Mouse (Mus musculus) neural tube, embryonic 11.5 days (tissue): Measurements from ENCODE around the gene Zp3. TPM values are rescaled to one million over a fixed set of nuclear protein-coding genes. Genes with fewer than 3 reads are reported as not detected.

Source experiments
- ATAC-seq: fragments of 200-750 bp; cut with Nextera tagmentation; 2 replicates; pipeline ENCODE4 v1.8.0; 2017; ENCODE audit warnings: moderate number of reproducible peaks, mild to moderate bottlenecking, moderate TSS enrichment, moderate library complexity; ENCODE audit not compliant: insufficient read depth, low FRiP score, low TSS enrichment
- DNase-seq: peaks from one replicate; pipeline ENCODE4 v3.0.0-alpha.2; 2015; ENCODE audit warnings: low spot score
- H3K27ac ChIP-seq: fragments of 300-500 bp; sonication (generic); 2 replicates; pipeline ENCODE4 v1.5.1; 2014; ENCODE audit warnings: low read depth, mild to moderate bottlenecking, low read length
- H3K27me3 ChIP-seq: fragments of 300-500 bp; sonication (generic); 2 replicates; pipeline ENCODE4 v1.6.1; 2014; ENCODE audit warnings: mild to moderate bottlenecking, low read length, mixed read lengths; ENCODE audit not compliant: control insufficient read depth, insufficient read depth
- H3K36me3 ChIP-seq: fragments of 300-500 bp; sonication (generic); 2 replicates; pipeline ENCODE4 v1.6.1; 2014; ENCODE audit warnings: mild to moderate bottlenecking, low read length, moderate library complexity, mixed read lengths; ENCODE audit not compliant: control insufficient read depth, insufficient read depth
- H3K4me1 ChIP-seq: fragments of 300-500 bp; sonication (generic); 2 replicates; pipeline ENCODE4 v1.6.1; 2014; ENCODE audit warnings: low read length, mixed read lengths; ENCODE audit not compliant: control insufficient read depth, insufficient read depth
- H3K4me2 ChIP-seq: fragments of 300-500 bp; sonication (generic); 2 replicates; pipeline ENCODE4 v1.6.1; 2014; ENCODE audit warnings: low read depth, mild to moderate bottlenecking, moderate library complexity
- H3K4me3 ChIP-seq: fragments of 300-500 bp; sonication (generic); 2 replicates; pipeline ENCODE4 v1.5.1; 2014; ENCODE audit warnings: low read depth, low read length
- H3K9ac ChIP-seq: fragments of 300-500 bp; sonication (generic); 2 replicates; pipeline ENCODE4 v1.6.1; 2014; ENCODE audit warnings: mild to moderate bottlenecking, low read length
- H3K9me3 ChIP-seq: fragments of 300-500 bp; sonication (generic); 2 replicates; pipeline ENCODE4 v1.6.1; 2016; ENCODE audit warnings: low read length; ENCODE audit not compliant: control insufficient read depth
- WGBS: fragments of 180-500 bp; shearing (Covaris S2); extraction: QIAGEN DNeasy Blood & Tissue Kit; methylation state at CpG from one replicate; pipeline ENCODE4 v1.1.7; 2014; 5-methylcytosine and 5-hydroxymethylcytosine counted together
- polyA plus RNA-seq: library from polyadenylated mRNA; unstranded; fragments of >200 nt; fragmentation: Nextera tagmentation; extraction: Ambion mirVana; gene quantifications from 2 replicates; pipeline ENCODE4 v1.2.1, GENCODE M21; 2014

Gene Zp3
- polyA plus RNA-seq, 1 experiment from 2014 or later: not detected

DNA sequence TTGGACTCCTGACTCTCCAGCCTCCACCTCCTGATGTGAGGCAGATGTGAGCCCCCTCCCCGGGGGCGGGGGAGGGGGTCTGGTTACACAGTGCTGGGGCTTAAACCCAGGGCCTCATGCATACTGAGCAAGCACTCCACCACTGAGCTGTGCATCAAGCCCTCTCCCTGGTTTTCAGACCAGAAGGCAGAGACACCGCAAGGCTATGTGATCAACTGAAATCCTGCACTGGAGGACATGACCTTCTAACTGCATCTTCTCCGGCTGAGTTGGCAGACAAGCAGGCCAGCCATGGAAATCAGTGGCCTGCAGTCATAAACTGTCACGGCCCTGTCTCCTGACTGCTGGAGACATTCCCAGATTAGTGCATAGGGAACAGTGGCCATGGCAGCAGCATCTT lies 39.3 kb upstream of the Zp3 start:
- 59% methylated on average over 5 of the region's 5 CpGs for WGBS
- Histone ChIP-seq H3K4me3 (no peak overlapping the region), H3K4me1 (no peaks in the 10 kb centered on the region), H3K27ac (no peak overlapping the region), H3K9ac (no peak overlapping the region), H3K9me3 (no peaks in the 10 kb centered on the region), H3K4me2 (no peak overlapping the region), H3K36me3 (no peaks in the 10 kb centered on the region), H3K27me3 (no peaks in the 10 kb centered on the region)
- no peak for DNase-seq
- no peak for ATAC-seq

DNA sequence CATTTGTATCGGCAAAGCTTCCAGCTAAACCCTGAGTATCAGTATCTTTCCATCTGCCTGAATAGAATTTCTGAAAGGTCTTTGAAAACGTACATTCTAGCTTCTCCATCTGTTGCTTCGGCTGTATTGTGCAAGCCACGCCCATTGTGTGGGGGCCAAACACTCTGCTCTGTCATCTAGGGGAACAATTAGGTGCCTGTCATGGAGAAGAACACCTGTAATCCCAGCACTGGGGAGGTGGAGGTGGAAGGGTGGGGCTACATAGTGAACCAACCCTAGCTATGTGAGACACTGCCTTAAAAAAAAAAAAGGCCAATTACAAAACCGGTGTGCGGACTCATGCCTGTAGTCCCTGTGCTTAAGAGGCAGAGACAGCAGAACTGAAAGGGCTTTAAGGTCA lies 37.2 kb upstream of the Zp3 start:
- no peaks in the 10 kb centered on the region for H3K27me3 ChIP-seq
- no peak overlapping the region for H3K4me3 ChIP-seq
- 72% methylated on average over 6 of the region's 6 CpGs for WGBS
- no peak overlapping the region for H3K4me2 ChIP-seq
- no peak overlapping the region for H3K9ac ChIP-seq
- no peaks in the 10 kb centered on the region for H3K4me1 ChIP-seq
- DNase-seq (no peak), ATAC-seq (no peak)
- H3K27ac ChIP-seq: no peak overlapping the region
- no peaks in the 10 kb centered on the region for H3K9me3 ChIP-seq
- H3K36me3 ChIP-seq: no peaks in the 10 kb centered on the region

DNA sequence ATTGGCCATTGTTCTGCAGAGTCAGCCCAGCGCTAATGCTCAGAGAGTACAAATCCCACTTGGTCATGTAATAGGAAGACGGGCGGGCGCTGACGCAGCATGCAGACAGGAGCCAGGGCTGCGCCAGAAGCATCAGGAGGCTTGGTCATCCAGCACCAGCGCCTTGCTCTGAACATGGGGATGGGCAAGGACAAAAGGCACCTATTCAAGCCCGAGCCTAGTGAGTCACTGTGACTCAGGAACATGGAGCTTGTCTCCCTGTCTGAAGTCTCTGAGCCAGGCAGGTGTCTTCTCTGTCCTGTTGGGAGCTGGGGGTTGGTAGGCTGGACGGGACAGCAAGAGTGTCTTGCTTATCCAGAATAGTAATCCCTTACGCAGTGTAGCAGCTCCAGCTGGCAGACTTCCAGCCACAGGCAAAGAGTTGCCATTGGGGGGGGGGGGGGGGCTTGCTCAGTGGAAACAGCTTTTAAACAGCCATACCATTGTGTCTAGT lies 33.9 kb upstream of the Zp3 start:
- Histone ChIP-seq H3K27ac (no peak overlapping the region), H3K4me3 (no peak overlapping the region), H3K4me2 (no peak overlapping the region), H3K9me3 (no peaks in the 10 kb centered on the region), H3K4me1 (no peaks in the 10 kb centered on the region), H3K27me3 (no peaks in the 10 kb centered on the region), H3K36me3 (no peaks in the 10 kb centered on the region), H3K9ac (no peak overlapping the region)
- ATAC-seq: no peak
- 71% methylated on average over 10 of the region's 10 CpGs for WGBS
- no peak for DNase-seq

DNA sequence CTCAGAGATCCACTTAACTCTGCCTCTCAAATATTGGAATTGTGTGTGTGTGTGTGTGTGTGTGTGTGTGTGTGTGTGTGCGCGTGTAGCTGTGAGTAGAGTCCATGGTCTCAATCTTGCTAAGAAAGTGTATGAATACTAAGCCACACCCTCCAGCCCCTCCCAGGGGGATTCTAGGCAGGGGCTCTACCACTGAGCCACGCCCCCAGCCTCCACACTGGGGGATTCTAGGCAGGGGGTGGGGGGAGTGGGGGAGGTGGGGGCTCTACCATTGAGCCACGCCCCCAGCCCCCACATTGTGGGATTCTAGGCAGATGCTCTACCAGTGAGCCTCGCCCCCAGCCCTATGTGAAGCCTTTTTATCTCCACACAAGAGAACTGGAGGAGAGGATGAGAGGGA lies 33.3 kb upstream of the Zp3 start:
- Histone ChIP-seq H3K36me3 (no peaks in the 10 kb centered on the region), H3K4me2 (no peak overlapping the region), H3K27ac (no peak overlapping the region), H3K9ac (no peak overlapping the region), H3K27me3 (no peaks in the 10 kb centered on the region), H3K4me3 (no peak overlapping the region), H3K9me3 (no peaks in the 10 kb centered on the region), H3K4me1 (no peaks in the 10 kb centered on the region)
- no peak for ATAC-seq
- no peak for DNase-seq
- 82% methylated on average over 4 of the region's 5 CpGs for WGBS

DNA sequence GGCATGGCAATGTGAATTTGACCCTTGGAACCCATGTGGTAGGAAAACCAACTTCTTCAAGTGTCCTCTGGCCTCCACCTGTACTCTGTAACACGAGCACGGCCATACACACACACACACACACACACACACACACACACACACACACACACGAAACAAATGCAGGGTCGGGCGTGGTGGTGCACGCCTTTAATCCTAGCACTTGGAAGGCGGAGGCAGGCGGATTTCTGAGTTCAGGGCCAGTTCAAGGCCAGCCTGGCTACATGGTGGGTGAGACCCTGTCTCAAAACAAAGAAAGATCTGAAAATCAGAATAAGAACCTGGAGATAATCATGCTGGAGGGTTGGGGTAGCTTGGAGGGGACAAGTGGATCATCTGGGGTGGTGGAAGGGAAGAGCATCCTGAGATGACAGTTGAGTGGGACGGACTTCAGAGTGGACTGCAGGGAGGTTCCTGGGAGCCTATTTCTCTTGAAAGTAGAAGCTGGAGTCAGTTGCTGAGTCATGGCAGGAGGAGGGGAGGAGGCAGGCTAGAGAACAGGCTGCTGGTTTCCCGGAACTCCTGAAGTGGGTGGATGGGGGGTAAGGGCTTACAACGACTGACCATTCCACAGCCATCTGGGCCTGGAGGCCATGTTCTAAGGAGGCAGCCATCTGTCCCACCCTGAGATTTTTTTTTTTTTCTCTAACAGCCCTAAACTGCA lies 29.0 kb upstream of the Zp3 start:
- Histone ChIP-seq H3K4me2 (no peak overlapping the region), H3K4me1 (no peaks in the 10 kb centered on the region), H3K27me3 (no peaks in the 10 kb centered on the region), H3K27ac (no peak overlapping the region), H3K4me3 (no peak overlapping the region), H3K36me3 (no peaks in the 10 kb centered on the region), H3K9me3 (no peaks in the 10 kb centered on the region), H3K9ac (no peak overlapping the region)
- WGBS: 84% methylated on average over 11 of the region's 11 CpGs
- ATAC-seq (no peak), DNase-seq (peak; percentile 10)

DNA sequence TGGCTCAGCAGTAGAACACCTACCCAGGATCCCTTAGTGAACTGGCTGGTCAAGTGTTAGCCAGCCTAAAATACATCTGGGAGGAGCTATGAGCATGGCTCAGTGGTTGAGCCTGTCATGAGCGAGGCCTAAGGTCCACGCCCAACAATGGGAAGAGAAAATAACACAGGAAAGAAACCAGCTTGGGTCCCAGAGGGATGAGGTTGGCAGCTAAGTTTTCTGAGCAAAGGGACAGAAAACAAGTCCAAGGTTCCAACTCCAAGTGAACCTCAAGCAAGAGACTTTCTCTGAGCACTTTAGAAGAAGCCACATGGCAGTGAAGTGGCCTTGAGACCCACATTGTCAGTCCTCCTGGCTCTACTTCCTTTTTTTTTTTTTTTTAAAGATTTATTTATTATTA lies 28.2 kb upstream of the Zp3 start:
- H3K4me1 ChIP-seq: no peaks in the 10 kb centered on the region
- H3K4me2 ChIP-seq: no peak overlapping the region
- DNase-seq (no peak), ATAC-seq (no peak)
- H3K27me3 ChIP-seq: no peaks in the 10 kb centered on the region
- H3K9me3 ChIP-seq: no peaks in the 10 kb centered on the region
- H3K36me3 ChIP-seq: no peaks in the 10 kb centered on the region
- H3K9ac ChIP-seq: no peak overlapping the region
- whole genome bisulfite sequencing: 93% methylated on average over 2 of the region's 2 CpGs
- no peak overlapping the region for H3K4me3 ChIP-seq
- H3K27ac ChIP-seq: no peak overlapping the region

DNA sequence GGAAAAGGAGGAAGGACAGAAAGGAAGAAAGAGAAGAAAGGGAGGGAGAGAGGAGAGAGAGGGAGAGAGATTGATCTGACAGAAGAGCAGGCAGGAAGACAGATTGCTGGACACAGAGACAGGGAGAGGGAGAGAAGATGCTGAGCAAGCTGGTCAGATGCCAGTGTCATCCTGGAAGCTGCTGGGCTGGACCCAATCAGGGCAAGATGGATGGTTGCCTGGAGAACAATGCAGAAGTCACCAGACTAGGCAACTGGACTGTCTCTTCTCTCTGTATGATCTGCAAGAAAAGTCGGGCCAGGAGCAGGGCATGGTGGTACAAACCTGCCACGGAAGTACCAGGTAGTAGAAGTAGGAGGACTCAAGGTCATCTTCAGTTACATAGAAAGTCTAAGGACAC lies 27.1 kb upstream of the Zp3 start:
- ATAC-seq: no peak
- 91% methylated on average over 2 of the region's 2 CpGs for WGBS
- H3K9ac ChIP-seq: no peak overlapping the region

DNA sequence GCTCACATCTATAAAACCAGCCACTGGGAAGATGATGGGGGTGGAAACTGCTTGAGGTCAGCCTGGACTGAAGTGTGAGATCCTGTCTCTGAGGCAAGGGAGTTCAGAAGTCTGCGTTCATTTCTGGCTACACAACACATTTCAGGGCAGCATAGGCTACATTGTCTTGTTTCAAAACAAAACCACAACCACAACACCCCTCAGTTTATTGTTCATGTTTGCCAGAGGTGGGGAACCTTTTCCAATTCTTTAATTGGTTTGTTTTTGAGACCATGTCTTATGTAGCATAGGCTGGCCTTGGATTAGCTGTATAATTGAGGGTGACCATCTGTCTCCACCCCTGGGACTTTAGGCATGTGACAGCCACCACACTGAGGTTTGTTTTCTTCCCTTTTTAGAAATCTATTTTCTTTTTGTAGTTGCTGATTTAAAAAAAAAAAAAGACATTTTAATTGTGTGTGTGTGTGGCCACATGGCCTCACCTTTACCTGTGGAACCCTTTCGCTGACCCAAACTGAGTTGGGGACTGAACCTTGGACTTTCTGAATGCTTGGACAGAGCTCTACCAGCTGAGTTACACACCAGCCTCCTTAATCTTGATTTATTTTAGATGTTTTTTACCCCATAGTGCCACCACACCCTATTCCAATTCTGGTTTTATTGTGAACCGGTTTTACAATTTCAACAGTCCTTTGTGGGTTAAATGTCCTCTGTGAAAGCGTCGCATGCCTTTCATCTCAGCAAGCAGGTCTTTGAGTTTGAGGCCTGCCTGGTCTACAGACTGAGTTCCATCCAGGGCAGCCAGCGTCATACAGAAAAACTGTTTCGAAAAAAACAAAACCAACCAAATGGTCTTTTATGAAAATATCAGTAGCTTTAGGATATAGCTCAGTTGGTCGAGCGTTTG lies 23.3 kb upstream of the Zp3 start:
- Histone ChIP-seq H3K9me3 (no peaks in the 10 kb centered on the region), H3K4me1 (peaks cover under 1% of the 10 kb centered on the region; the same call in 1 of the 2 replicates), H3K27ac (peak overlapping the region; percentile 71), H3K36me3 (no peaks in the 10 kb centered on the region), H3K27me3 (no peaks in the 10 kb centered on the region), H3K9ac (no peak overlapping the region), H3K4me3 (no peak overlapping the region), H3K4me2 (peak overlapping the region; percentile 38)
- WGBS: 80% methylated on average over 9 of the region's 9 CpGs
- ATAC-seq (no peak), DNase-seq (no peak)

More for the DNA sequence above, 27.1 kb upstream of the Zp3 start:
- no peaks in the 10 kb centered on the region for H3K9me3 ChIP-seq
- no peaks in the 10 kb centered on the region for H3K4me1 ChIP-seq
- H3K27ac ChIP-seq: no peak overlapping the region
- H3K27me3 ChIP-seq: no peaks in the 10 kb centered on the region
- DNase-seq: no peak
- H3K36me3 ChIP-seq: no peaks in the 10 kb centered on the region
- no peak overlapping the region for H3K4me3 ChIP-seq
- H3K4me2 ChIP-seq: no peak overlapping the region
